Mouse (Mus musculus): ENCODE results near the gene Rps24. TPM values are rescaled to one million over a fixed set of nuclear protein-coding genes. Genes with fewer than 3 reads are reported as not detected.

The Rps24 gene
- polyA plus RNA-seq, 1 experiment from 2014 or later: 1,236 TPM

- H3K4me2 ChIP-seq: peak overlapping the region; percentile 4; the same call in 1 of the 2 replicates
- H3K4me1 ChIP-seq (ENCODE audit: insufficient read depth): 0 out of 2 replicates have a peak, but pooled peaks cover 4% of the 10 kb centered on the region
- TF ChIP-seq CTCF (IDR thresholded peaks at IDR 0.05; ENCODE audit: low read depth): no peak
- no peaks in the 10 kb centered on the region for H3K36me3 ChIP-seq (ENCODE audit: insufficient read depth)
- no peak overlapping the region for H3K9ac ChIP-seq
- no peak overlapping the region for H3K27ac ChIP-seq (ENCODE audit: low read depth)
- 5% methylated on average over 6 of the region's 6 CpGs for WGBS
- DNase-seq: peak; percentile 42
- no peaks in the 10 kb centered on the region for H3K27me3 ChIP-seq (ENCODE audit: insufficient read depth, low read length)
- no peak overlapping the region for H3K4me3 ChIP-seq (ENCODE audit: low read depth, low read length)
- H3K9me3 ChIP-seq (ENCODE audit: low read depth, low read length): no peaks in the 10 kb centered on the region
- peak; percentile 80; the same call in 1 of the 2 replicates for ATAC-seq (ENCODE audit: insufficient read depth)
These were observed 43.3 kb downstream of the Rps24 start for GRCm38 (mm10) chr14:24530228-24530627.

DNA sequence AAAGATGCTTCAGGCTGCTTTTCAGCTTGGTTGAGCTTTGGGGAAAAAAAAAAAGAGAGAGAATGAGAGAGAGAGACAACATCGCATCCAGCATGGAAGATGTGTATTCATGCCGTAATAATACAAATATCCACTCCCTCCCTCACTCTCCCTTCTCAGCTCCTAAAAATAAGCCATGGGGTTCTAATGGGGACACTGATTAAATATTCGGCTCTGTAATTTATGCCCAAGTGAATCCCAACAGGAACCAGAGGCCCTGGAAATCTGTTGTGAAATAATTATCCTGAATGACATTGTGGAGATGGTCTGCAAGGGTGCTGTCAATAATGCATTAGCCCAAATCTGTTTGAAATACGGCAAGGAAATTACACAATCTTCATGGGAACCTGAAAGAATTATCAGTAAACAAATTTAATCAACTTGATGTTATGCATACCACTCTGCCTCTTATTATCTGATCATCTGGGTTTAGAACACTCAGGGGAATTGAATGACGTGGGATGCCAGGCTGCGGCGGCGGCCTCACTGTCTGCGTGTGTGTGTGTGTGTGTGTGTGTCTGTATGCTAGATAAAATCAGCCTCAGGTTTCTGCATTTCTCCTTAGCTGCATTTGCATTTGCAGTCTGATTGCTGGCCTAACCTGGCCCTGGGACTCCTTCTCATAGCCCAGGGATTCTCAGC, 48.1 kb downstream of the Rps24 start:
- Histone ChIP-seq H3K9ac (no peak overlapping the region), H3K4me2 (no peak overlapping the region), H3K27ac (ENCODE audit: low read depth) (no peak overlapping the region), H3K4me3 (ENCODE audit: low read depth, low read length) (no peak overlapping the region), H3K9me3 (ENCODE audit: low read depth, low read length) (no peaks in the 10 kb centered on the region), H3K27me3 (ENCODE audit: insufficient read depth, low read length) (no peaks in the 10 kb centered on the region), H3K36me3 (ENCODE audit: insufficient read depth) (no peaks in the 10 kb centered on the region), H3K4me1 (ENCODE audit: insufficient read depth) (0 out of 2 replicates have a peak, but pooled peaks cover 4% of the 10 kb centered on the region)
- DNase-seq: no peak
- TF ChIP-seq CTCF (IDR thresholded peaks at IDR 0.05; ENCODE audit: low read depth): no peak
- WGBS: 76% methylated on average over 9 of the region's 9 CpGs
- no peak for ATAC-seq (ENCODE audit: insufficient read depth)

DNA sequence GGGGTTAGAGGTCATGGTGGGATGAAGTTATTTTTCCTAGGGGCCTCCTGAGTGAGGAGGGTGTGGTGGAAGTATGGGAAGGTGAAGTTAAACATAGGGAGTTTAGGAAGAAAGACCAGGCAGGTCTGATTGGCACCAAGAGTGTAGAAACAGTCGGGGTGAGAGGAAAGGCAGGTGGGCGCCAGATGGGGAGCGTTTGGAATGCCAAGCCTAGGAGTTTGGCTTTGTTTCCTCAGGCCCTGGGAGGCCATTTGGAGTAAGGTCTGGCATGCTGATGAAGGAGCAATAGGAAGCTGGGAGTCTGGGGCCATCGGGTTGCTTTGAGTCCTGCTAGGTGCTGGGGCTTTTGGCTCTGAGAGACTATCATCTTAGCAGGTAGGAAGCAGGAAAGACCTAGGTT, 56.0 kb downstream of the Rps24 start:
- DNase-seq (no peak), ATAC-seq (ENCODE audit: insufficient read depth) (no peak)
- TF ChIP-seq CTCF (IDR thresholded peaks at IDR 0.05; ENCODE audit: low read depth): no peak
- Histone ChIP-seq H3K27me3 (ENCODE audit: insufficient read depth, low read length) (no peaks in the 10 kb centered on the region), H3K4me1 (ENCODE audit: insufficient read depth) (no peaks in the 10 kb centered on the region), H3K9ac (no peak overlapping the region), H3K27ac (ENCODE audit: low read depth) (no peak overlapping the region), H3K36me3 (ENCODE audit: insufficient read depth) (no peaks in the 10 kb centered on the region), H3K4me3 (ENCODE audit: low read depth, low read length) (no peak overlapping the region), H3K9me3 (ENCODE audit: low read depth, low read length) (no peaks in the 10 kb centered on the region), H3K4me2 (no peak overlapping the region)
- WGBS: 67% methylated on average over 4 of the region's 4 CpGs

DNA sequence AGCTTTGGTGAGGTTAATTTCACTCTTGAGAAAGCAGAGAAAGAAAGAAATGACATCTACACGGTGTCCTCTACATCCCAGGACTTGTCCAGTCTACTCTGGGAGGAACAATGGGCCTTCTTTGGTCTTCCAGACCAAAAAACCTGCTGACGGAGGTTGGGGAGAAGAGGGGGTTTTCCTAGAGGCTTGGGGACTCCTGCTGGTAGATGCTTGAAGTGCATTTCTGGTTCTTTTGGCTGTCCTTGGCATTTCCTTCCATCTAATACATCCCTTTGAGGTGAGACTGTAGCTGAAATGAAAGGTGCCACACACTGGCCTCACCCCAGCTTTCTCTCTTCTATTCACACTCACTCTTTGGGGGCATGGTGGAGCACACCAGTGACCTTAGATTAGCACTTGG, 57.1 kb downstream of the Rps24 start:
- H3K4me1 ChIP-seq (ENCODE audit: insufficient read depth): no peaks in the 10 kb centered on the region
- no peak overlapping the region for H3K4me2 ChIP-seq
- H3K27me3 ChIP-seq (ENCODE audit: insufficient read depth, low read length): no peaks in the 10 kb centered on the region
- H3K36me3 ChIP-seq (ENCODE audit: insufficient read depth): no peaks in the 10 kb centered on the region
- 31% methylated on average over 2 of the region's 2 CpGs for WGBS
- TF ChIP-seq CTCF (IDR thresholded peaks at IDR 0.05; ENCODE audit: low read depth): peak; percentile 62
- H3K9me3 ChIP-seq (ENCODE audit: low read depth, low read length): no peaks in the 10 kb centered on the region
- peak; percentile 66 for DNase-seq
- H3K9ac ChIP-seq: no peak overlapping the region
- H3K27ac ChIP-seq (ENCODE audit: low read depth): no peak overlapping the region
- no peak for ATAC-seq (ENCODE audit: insufficient read depth)
- no peak overlapping the region for H3K4me3 ChIP-seq (ENCODE audit: low read depth, low read length)

Other genes starting within 250 kb of the Rps24 start
- 25.8 and 28.9 TPM in 2 replicates for gene Dlg5, start 241.2 kb upstream of the Rps24 start, polyA plus RNA-seq (2014; fragmentation: Nextera tagmentation; extraction: Ambion mirVana)
- gene E330034G19Rik, start 193.9 kb upstream of the Rps24 start, polyA plus RNA-seq (2014; fragmentation: Nextera tagmentation; extraction: Ambion mirVana): not detected in 2 replicates
- 17.3 and 19.5 TPM in 2 replicates for gene Polr3a, start 67 bp upstream of the Rps24 start, polyA plus RNA-seq (2014; fragmentation: Nextera tagmentation; extraction: Ambion mirVana)

All from lung, embryonic 14.5 days (tissue).